Mouse (Mus musculus) embryonic facial prominence, embryonic 14.5 days (tissue): ENCODE measurements around the gene Taf4. TPM values are rescaled to one million over a fixed set of nuclear protein-coding genes. Genes with fewer than 3 reads are reported as not detected.
A peak's percentile ranks its signal among the peaks of the same experiment; 100 is the strongest.

Experiments
- ATAC-seq: fragments of 200-750 bp; cut with Nextera tagmentation; 2 replicates; pipeline ENCODE4 v1.8.0; 2017; ENCODE audit warnings: low read depth, moderate number of reproducible peaks, moderate TSS enrichment
- DNase-seq: peaks from one replicate; pipeline ENCODE4 v3.0.0-alpha.2; 2015; ENCODE audit warnings: low spot score
- H3K27ac ChIP-seq: fragments of 300-500 bp; sonication (generic); replicated peaks from 2 replicates; pipeline ENCODE4 v1.5.1; 2014; ENCODE audit warnings: low read depth, mild to moderate bottlenecking, low read length, moderate library complexity
- H3K27me3 ChIP-seq: fragments of 300-500 bp; sonication (generic); replicated peaks from 2 replicates; pipeline ENCODE4 v1.6.1; 2014; ENCODE audit warnings: low read length; ENCODE audit not compliant: control insufficient read depth, insufficient read depth
- H3K36me3 ChIP-seq: fragments of 300-500 bp; sonication (generic); 2 replicates; pipeline ENCODE4 v1.6.1; 2014; ENCODE audit warnings: low read length, mixed read lengths; ENCODE audit not compliant: control insufficient read depth, insufficient read depth
- H3K4me1 ChIP-seq: fragments of 300-500 bp; sonication (generic); 2 replicates; pipeline ENCODE4 v1.6.1; 2014; ENCODE audit warnings: antibody characterized with exemption, low read length; ENCODE audit not compliant: control insufficient read depth, insufficient read depth
- H3K4me2 ChIP-seq: fragments of 300-500 bp; sonication (generic); 2 replicates; pipeline ENCODE4 v1.6.1; 2014; ENCODE audit warnings: low read depth, mild to moderate bottlenecking, low read length, moderate library complexity, mixed read lengths
- H3K4me3 ChIP-seq: fragments of 300-500 bp; sonication (generic); 2 replicates; pipeline ENCODE4 v1.5.1; 2014; ENCODE audit warnings: low read depth, mild to moderate bottlenecking, low read length
- H3K9ac ChIP-seq: fragments of 300-500 bp; sonication (generic); 2 replicates; pipeline ENCODE4 v1.6.1; 2014; ENCODE audit warnings: low read depth, mild to moderate bottlenecking, low read length, moderate library complexity, mixed read lengths
- H3K9me3 ChIP-seq: fragments of 300-500 bp; sonication (generic); 2 replicates; pipeline ENCODE4 v1.6.1; 2016; ENCODE audit warnings: low read length; ENCODE audit not compliant: control insufficient read depth
- WGBS: fragments of 180-500 bp; shearing (Covaris S2); extraction: QIAGEN DNeasy Blood & Tissue Kit; methylation state at CpG from one replicate; pipeline ENCODE4 v1.1.7; 2014; 5-methylcytosine and 5-hydroxymethylcytosine counted together
- polyA plus RNA-seq: library from polyadenylated mRNA; unstranded; fragments of >200 nt; fragmentation: Nextera tagmentation; extraction: Ambion mirVana; gene quantifications from 2 replicates; pipeline ENCODE4 v1.2.1, GENCODE M21; 2014

The Taf4 gene
- polyA plus RNA-seq, 1 experiment from 2014 or later: 4.2 TPM

- Histone ChIP-seq H3K9ac (no peak overlapping the region), H3K4me1 (no peaks in the 10 kb centered on the region), H3K27ac (no peak overlapping the region), H3K36me3 (peaks cover 55% of the 10 kb centered on the region), H3K27me3 (no peaks in the 10 kb centered on the region), H3K9me3 (no peaks in the 10 kb centered on the region), H3K4me3 (no peak overlapping the region), H3K4me2 (no peak overlapping the region)
- no peak for ATAC-seq
- WGBS: 79% methylated on average over 2 of the region's 2 CpGs
- no peak for DNase-seq
Observed at GRCm38 (mm10) chr2:179914246-179914645, 62.2 kb downstream of the Taf4 start.

GRCm38 (mm10) chr2:179913349-179913748 is 63.1 kb downstream of the Taf4 start:
- no peaks in the 10 kb centered on the region for H3K9me3 ChIP-seq
- no peaks in the 10 kb centered on the region for H3K4me1 ChIP-seq
- no peaks in the 10 kb centered on the region for H3K27me3 ChIP-seq
- 82% methylated on average over 15 of the region's 15 CpGs for WGBS
- no peak for ATAC-seq
- peaks cover 47% of the 10 kb centered on the region for H3K36me3 ChIP-seq
- no peak overlapping the region for H3K4me2 ChIP-seq
- H3K27ac ChIP-seq: no peak overlapping the region
- no peak overlapping the region for H3K4me3 ChIP-seq
- DNase-seq: no peak
- no peak overlapping the region for H3K9ac ChIP-seq

DNA sequence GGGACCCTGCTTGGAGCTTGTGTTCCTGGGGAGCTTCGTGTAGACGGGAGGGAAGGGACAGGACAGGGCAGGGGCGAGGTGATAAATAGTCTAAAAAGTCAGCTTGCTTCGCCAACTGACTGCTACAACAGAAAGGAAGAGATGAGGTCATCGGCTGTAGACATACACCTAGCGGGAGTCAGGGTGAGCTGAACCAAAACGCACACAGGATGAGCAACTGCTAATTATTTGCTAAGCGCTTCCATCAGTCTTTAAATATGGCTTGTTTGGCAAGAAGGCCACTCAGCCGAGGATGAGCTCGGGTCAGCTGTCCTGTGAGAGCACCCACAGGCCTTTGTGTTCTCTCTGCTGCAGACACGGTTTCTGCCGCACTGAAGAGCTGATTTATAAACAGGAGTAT is 63.5 kb downstream of the Taf4 start:
- Histone ChIP-seq H3K36me3 (peaks cover 47% of the 10 kb centered on the region), H3K9ac (no peak overlapping the region), H3K4me1 (no peaks in the 10 kb centered on the region), H3K4me2 (no peak overlapping the region), H3K9me3 (no peaks in the 10 kb centered on the region), H3K4me3 (no peak overlapping the region), H3K27me3 (no peaks in the 10 kb centered on the region), H3K27ac (no peak overlapping the region)
- WGBS: 81% methylated on average over 12 of the region's 12 CpGs
- ATAC-seq (no peak), DNase-seq (no peak)

DNA sequence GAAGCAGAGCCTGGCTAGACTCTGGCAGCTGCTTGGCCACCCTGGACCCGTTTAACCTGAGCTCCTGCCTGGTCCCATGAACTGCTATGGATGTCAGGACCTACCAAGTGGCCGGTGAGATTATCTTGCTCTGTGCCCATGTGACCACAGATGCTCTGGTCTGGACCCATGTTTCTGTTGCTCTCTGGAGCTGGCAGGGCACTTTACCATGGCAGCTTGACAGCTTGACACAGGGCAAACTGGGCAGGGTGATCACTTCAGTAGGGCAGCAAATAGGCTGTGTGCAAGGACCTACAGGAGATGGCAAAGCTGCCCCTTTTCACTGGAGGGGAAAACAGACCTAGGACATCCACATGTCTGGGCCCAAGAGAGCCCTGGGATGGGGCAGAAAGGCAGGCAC is 79.5 kb downstream of the Taf4 start:
- no peak overlapping the region for H3K4me3 ChIP-seq
- no peak overlapping the region for H3K9ac ChIP-seq
- WGBS: 74% methylated on average over 2 of the region's 2 CpGs
- no peaks in the 10 kb centered on the region for H3K4me1 ChIP-seq
- no peak overlapping the region for H3K27ac ChIP-seq
- no peaks in the 10 kb centered on the region for H3K27me3 ChIP-seq
- ATAC-seq: no peak
- H3K4me2 ChIP-seq: no peak overlapping the region
- no peaks in the 10 kb centered on the region for H3K36me3 ChIP-seq
- DNase-seq: no peak
- no peaks in the 10 kb centered on the region for H3K9me3 ChIP-seq

DNA sequence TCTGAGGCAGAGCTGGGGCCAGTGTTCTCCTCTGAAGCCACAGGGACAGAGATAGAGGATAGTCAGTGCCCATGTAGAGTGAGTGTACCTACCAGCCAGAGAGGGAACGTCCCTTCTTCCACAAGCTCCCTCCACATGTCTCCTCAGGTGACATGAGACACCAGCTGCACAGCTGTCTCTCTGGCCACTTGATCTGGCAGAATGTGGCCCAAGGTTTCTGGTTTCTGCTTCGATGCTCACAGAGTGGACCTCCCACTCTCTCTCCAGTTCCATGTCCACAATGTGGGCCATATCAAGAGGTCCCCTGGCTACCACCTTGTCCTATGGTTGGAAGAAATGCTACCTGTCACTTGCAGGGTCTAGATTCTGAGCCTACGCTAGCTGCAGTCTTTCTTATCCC is 85.4 kb downstream of the Taf4 start:
- Histone ChIP-seq H3K9me3 (no peaks in the 10 kb centered on the region), H3K36me3 (no peaks in the 10 kb centered on the region), H3K4me2 (no peak overlapping the region), H3K27ac (no peak overlapping the region), H3K4me1 (no peaks in the 10 kb centered on the region), H3K9ac (no peak overlapping the region), H3K4me3 (no peak overlapping the region), H3K27me3 (no peaks in the 10 kb centered on the region)
- WGBS: 57% methylated on average over 3 of the region's 3 CpGs
- no peak for ATAC-seq
- DNase-seq: no peak

DNA sequence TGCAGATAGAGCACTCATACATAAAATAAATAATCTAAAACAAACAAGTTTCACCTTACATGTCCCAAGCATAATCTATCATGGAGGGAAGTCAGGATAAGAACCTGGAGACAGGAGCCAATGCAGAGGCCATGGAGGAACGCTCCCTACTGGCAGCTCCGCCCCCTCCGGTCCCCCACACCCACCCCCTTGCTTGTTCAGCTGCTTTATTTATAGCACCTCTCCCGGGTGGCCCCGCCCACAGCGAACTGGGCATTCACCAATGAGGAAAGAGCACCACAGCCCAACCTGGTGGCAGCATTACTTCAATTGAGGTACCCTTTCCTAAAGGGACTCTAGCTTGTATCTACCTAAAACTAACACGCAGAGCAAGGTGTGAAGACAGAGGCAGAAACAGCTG is 91.9 kb downstream of the Taf4 start:
- no peak overlapping the region for H3K27ac ChIP-seq
- H3K27me3 ChIP-seq: no peaks in the 10 kb centered on the region
- H3K36me3 ChIP-seq: no peaks in the 10 kb centered on the region
- no peak overlapping the region for H3K4me2 ChIP-seq
- WGBS: 52% methylated on average over 7 of the region's 7 CpGs
- no peaks in the 10 kb centered on the region for H3K9me3 ChIP-seq
- no peak overlapping the region for H3K4me3 ChIP-seq
- no peak for ATAC-seq
- H3K9ac ChIP-seq: no peak overlapping the region
- H3K4me1 ChIP-seq: no peaks in the 10 kb centered on the region
- DNase-seq: no peak

GRCm38 (mm10) chr2:179877551-179878215 is 98.8 kb downstream of the Taf4 start:
- no peak overlapping the region for H3K4me3 ChIP-seq
- no peaks in the 10 kb centered on the region for H3K36me3 ChIP-seq
- WGBS: 61% methylated on average over 9 of the region's 9 CpGs
- ATAC-seq (no peak), DNase-seq (no peak)
- no peak overlapping the region for H3K4me2 ChIP-seq
- H3K4me1 ChIP-seq: no peaks in the 10 kb centered on the region
- H3K27me3 ChIP-seq: no peaks in the 10 kb centered on the region
- no peak overlapping the region for H3K9ac ChIP-seq
- no peak overlapping the region for H3K27ac ChIP-seq
- no peaks in the 10 kb centered on the region for H3K9me3 ChIP-seq

GRCm38 (mm10) chr2:179875147-179875546 is 101.3 kb downstream of the Taf4 start:
- WGBS: 0% methylated on average over 3 of the region's 3 CpGs
- Histone ChIP-seq H3K27ac (no peak overlapping the region), H3K36me3 (no peaks in the 10 kb centered on the region), H3K4me2 (no peak overlapping the region), H3K4me3 (no peak overlapping the region), H3K9me3 (no peaks in the 10 kb centered on the region), H3K9ac (no peak overlapping the region), H3K4me1 (no peaks in the 10 kb centered on the region), H3K27me3 (0 out of 2 replicates have a peak, but pooled peaks cover 5% of the 10 kb centered on the region)
- ATAC-seq (peak; percentile 32), DNase-seq (peak; percentile 81)

DNA sequence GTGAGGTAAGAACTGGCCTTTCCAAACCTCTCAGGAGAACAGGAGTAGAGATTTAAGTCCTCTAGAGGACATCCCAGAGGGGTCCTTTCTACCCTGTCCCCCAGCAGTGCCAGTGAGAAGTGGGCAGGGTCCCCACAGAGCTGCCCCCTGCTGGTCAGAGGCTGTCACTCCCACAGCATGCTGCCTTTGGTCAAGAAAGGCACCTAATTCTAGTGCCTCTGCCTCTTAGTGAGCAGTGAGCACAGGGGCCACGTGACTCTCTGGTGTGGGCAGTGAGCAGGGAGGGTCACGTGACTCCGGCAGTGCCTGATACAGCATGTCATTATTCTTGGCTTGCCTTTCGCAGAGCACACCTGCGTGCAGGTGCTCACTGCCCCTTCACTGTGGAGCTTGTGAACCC is 103.1 kb downstream of the Taf4 start:
- H3K27me3 ChIP-seq: 0 out of 2 replicates have a peak, but pooled peaks cover 7% of the 10 kb centered on the region
- ATAC-seq: no peak

More for the DNA sequence above, 103.1 kb downstream of the Taf4 start:
- Histone ChIP-seq H3K36me3 (no peaks in the 10 kb centered on the region), H3K27ac (no peak overlapping the region), H3K4me1 (no peaks in the 10 kb centered on the region), H3K4me2 (no peak overlapping the region), H3K4me3 (no peak overlapping the region), H3K9ac (no peak overlapping the region), H3K9me3 (no peaks in the 10 kb centered on the region)
- DNase-seq: peak; percentile 22
- WGBS: 47% methylated on average over 5 of the region's 5 CpGs
